Mouse (Mus musculus): Measurements from ENCODE around the gene Krtap5-3. TPM values are rescaled to one million over a fixed set of nuclear protein-coding genes. Genes with fewer than 3 reads are reported as not detected.

Krtap5-3 gene
- not detected for polyA plus RNA-seq (2014; fragmentation: Illumina TruSeq; extraction: RNeasy Lipid Tissue Mini Kit (QIAGEN cat#74804); ENCODE audit: low read depth, low replicate concordance)

DNA sequence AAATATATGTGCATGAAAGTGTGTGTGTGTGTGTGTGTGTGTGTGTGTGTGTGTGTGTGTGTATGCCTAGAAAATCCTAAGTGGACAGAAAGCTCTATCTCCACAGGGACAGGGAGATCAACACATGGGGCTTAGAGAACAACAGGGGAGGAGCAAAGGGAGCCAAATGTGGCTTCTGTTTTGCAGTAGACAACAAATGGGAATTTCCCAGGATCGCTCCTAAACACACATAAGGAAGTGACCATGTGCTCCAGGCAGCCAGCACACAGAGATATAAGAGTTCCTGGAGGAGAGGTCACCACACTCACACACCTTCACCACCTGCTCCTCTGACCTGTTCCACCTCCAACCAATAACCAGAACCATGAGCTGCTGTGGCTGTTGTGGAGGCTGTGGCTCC, at the start of gene Krtap5-3:
Gene Krtap5-3 (plus strand): TSS at position 301 of the 400 bp plus-strand sequence.

GRCm38 (mm10) chr7:142157013-142157412, 44.2 kb upstream of the Krtap5-3 start, which contains the start of gene Gm29735:
Gene Gm29735, minus strand, starts transcription at chr7:142157113.

DNA sequence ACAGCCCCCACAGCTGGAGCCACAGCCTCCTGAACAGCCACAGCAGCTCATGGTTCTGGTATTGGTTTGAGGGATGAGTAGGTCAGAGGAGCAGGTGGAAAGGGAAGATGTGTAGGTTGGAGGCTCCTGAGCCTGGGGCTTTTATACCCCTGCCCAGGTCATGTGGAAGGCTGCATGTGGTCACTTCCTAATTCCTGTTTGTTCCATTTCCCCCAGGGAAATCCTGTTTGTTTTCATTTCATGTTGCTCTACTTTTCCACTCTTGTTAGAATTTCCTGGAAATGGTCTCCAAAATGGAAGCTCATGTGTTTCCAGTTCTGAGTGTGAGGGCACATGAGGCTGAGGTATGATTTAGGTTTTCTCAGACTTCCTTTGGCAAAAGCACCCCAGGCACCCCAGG, 35.5 kb upstream of the Krtap5-3 start, which contains the start of gene Gm4553:
Gene Gm4553 (minus strand): TSS at position 101 of the 400 bp plus-strand sequence.

DNA sequence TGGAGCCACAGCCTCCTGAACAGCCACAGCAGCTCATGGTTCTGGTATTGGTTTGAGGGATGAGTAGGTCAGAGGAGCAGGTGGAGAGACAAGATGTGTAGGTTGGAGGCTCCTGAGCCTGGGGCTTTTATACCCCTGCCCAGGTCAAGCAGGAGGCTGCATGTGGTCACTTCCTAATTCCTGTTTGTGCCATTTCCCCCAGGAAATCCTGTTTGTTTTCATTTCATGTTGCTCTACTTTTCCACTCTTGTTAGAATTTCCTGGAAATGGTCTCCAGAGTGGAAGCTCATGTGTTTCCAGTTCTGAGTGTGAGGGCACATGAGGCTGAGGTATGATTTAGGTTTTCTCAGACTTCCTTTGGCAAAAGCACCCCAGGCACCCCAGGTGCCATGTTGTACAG, 25.3 kb upstream of the Krtap5-3 start, which contains the start of gene Krtap5-2:
Gene Krtap5-2 (minus strand): TSS at position 101 of the 400 bp plus-strand sequence.

GRCm38 (mm10) chr7:142190289-142190688, 10.9 kb upstream of the Krtap5-3 start, which contains the start of gene Gm10153:
Gene Gm10153, minus strand, starts transcription at chr7:142190389.

DNA sequence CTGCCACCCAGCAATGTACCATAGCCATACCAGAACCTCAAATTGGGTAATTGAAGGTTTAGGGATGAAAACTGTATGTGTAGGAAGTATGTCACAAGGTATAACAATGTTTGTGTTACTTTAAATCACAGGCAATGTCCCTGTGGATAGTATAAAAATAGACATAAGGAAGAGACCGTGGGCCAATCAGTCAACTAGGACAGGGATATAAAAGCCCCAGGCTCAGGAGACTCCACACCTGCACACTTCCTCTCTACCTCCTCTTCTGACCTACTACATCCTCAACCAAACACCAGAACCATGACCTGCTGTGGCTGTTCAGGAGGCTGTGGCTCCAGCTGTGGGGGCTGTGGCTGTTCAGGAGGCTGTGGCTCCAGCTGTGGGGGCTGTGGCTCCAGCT, 10.4 kb downstream of the Krtap5-3 start, which contains the start of gene Gm7579:
Gene Gm7579 (plus strand): TSS at position 301 of the 400 bp plus-strand sequence.

DNA sequence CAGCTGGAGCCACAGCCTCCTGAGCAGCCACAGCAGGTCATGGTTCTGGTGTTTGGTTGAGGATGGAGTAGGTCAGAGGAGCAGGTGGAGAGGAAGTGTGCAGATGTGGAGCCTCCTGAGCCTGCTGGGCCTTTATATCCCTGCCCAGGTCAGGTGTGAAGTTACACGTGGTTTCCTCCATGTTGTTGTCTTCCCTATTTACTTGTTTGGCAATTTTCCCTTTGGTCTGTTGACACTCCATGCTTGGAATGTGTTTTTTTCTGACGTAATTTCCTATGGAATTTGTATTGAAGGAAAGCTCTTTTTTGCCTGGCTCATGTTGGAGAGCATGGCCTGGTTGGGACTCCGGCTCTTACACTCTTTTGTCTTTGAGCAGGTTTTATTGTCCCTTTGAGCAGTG, 28.7 kb downstream of the Krtap5-3 start, which contains the start of gene Krtap5-5:
Gene Krtap5-5 (minus strand): TSS at position 101 of the 400 bp plus-strand sequence.

DNA sequence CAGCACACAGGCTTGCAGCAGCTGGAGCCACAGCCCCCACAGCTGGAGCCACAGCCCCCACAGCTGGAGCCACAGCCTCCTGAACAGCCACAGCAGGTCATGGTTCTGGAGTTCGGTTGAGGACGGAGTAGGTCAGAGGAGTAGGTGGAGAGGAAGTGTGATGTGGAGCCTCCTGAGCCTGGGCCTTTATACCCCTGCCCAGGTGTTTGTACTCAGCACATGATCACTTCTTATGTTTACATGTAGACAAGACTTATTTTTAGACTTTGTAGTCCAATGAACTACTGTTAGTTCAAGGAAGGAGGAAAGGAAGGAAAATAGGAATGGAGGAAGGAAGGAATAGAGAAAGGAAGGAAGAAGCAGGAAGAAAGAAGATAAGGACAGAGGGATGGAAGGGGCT, 39.8 kb downstream of the Krtap5-3 start, which contains the start of gene Gm40460:
Gene Gm40460 (minus strand): TSS at position 101 of the 400 bp plus-strand sequence.

Other genes starting within 250 kb of the Krtap5-3 start
- 47.0 TPM for gene Mob2, start 140.3 kb upstream of the Krtap5-3 start, polyA plus RNA-seq (2014; fragmentation: Illumina TruSeq; extraction: RNeasy Lipid Tissue Mini Kit (QIAGEN cat#74804); ENCODE audit: low read depth, low replicate concordance)
- gene Dusp8, start 105.5 kb upstream of the Krtap5-3 start, polyA plus RNA-seq (2014; fragmentation: Illumina TruSeq; extraction: RNeasy Lipid Tissue Mini Kit (QIAGEN cat#74804); ENCODE audit: low read depth, low replicate concordance) = 26.2 TPM
- not detected for gene Gm45618, start 80.6 kb upstream of the Krtap5-3 start, polyA plus RNA-seq (2014; fragmentation: Illumina TruSeq; extraction: RNeasy Lipid Tissue Mini Kit (QIAGEN cat#74804); ENCODE audit: low read depth, low replicate concordance)
- not detected for gene Gm39115, start 65.3 kb upstream of the Krtap5-3 start, polyA plus RNA-seq (2014; fragmentation: Illumina TruSeq; extraction: RNeasy Lipid Tissue Mini Kit (QIAGEN cat#74804); ENCODE audit: low read depth, low replicate concordance)
- not detected for gene Gm45337, start 56.8 kb upstream of the Krtap5-3 start, polyA plus RNA-seq (2014; fragmentation: Illumina TruSeq; extraction: RNeasy Lipid Tissue Mini Kit (QIAGEN cat#74804); ENCODE audit: low read depth, low replicate concordance)
- gene Gm29735, start 44.3 kb upstream of the Krtap5-3 start, polyA plus RNA-seq (2014; fragmentation: Illumina TruSeq; extraction: RNeasy Lipid Tissue Mini Kit (QIAGEN cat#74804); ENCODE audit: low read depth, low replicate concordance) = not detected
- gene Gm4553, start 35.6 kb upstream of the Krtap5-3 start, polyA plus RNA-seq (2014; fragmentation: Illumina TruSeq; extraction: RNeasy Lipid Tissue Mini Kit (QIAGEN cat#74804); ENCODE audit: low read depth, low replicate concordance) = not detected
- gene Krtap5-2, start 25.4 kb upstream of the Krtap5-3 start, polyA plus RNA-seq (2014; fragmentation: Illumina TruSeq; extraction: RNeasy Lipid Tissue Mini Kit (QIAGEN cat#74804); ENCODE audit: low read depth, low replicate concordance) = not detected
- not detected for gene Gm10153, start 11.0 kb upstream of the Krtap5-3 start, polyA plus RNA-seq (2014; fragmentation: Illumina TruSeq; extraction: RNeasy Lipid Tissue Mini Kit (QIAGEN cat#74804); ENCODE audit: low read depth, low replicate concordance)
- not detected for gene Gm7579, start 10.5 kb downstream of the Krtap5-3 start, polyA plus RNA-seq (2014; fragmentation: Illumina TruSeq; extraction: RNeasy Lipid Tissue Mini Kit (QIAGEN cat#74804); ENCODE audit: low read depth, low replicate concordance)
- not detected for gene Krtap5-5, start 28.6 kb downstream of the Krtap5-3 start, polyA plus RNA-seq (2014; fragmentation: Illumina TruSeq; extraction: RNeasy Lipid Tissue Mini Kit (QIAGEN cat#74804); ENCODE audit: low read depth, low replicate concordance)
- gene Gm40460, start 39.7 kb downstream of the Krtap5-3 start, polyA plus RNA-seq (2014; fragmentation: Illumina TruSeq; extraction: RNeasy Lipid Tissue Mini Kit (QIAGEN cat#74804); ENCODE audit: low read depth, low replicate concordance) = not detected
- gene Gm2431, start 57.0 kb downstream of the Krtap5-3 start, polyA plus RNA-seq (2014; fragmentation: Illumina TruSeq; extraction: RNeasy Lipid Tissue Mini Kit (QIAGEN cat#74804); ENCODE audit: low read depth, low replicate concordance) = not detected
- not detected for gene Gm4559, start 73.0 kb downstream of the Krtap5-3 start, polyA plus RNA-seq (2014; fragmentation: Illumina TruSeq; extraction: RNeasy Lipid Tissue Mini Kit (QIAGEN cat#74804); ENCODE audit: low read depth, low replicate concordance)
- not detected for gene Krtap5-1, start 95.8 kb downstream of the Krtap5-3 start, polyA plus RNA-seq (2014; fragmentation: Illumina TruSeq; extraction: RNeasy Lipid Tissue Mini Kit (QIAGEN cat#74804); ENCODE audit: low read depth, low replicate concordance)
- gene Krtap5-4, start 102.2 kb downstream of the Krtap5-3 start, polyA plus RNA-seq (2014; fragmentation: Illumina TruSeq; extraction: RNeasy Lipid Tissue Mini Kit (QIAGEN cat#74804); ENCODE audit: low read depth, low replicate concordance) = not detected
- 2.7 TPM for gene Ifitm10, start 172.4 kb downstream of the Krtap5-3 start, polyA plus RNA-seq (2014; fragmentation: Illumina TruSeq; extraction: RNeasy Lipid Tissue Mini Kit (QIAGEN cat#74804); ENCODE audit: low read depth, low replicate concordance)
- not detected for gene Gm49369, start 181.3 kb downstream of the Krtap5-3 start, polyA plus RNA-seq (2014; fragmentation: Illumina TruSeq; extraction: RNeasy Lipid Tissue Mini Kit (QIAGEN cat#74804); ENCODE audit: low read depth, low replicate concordance)
- 1,183 TPM for gene Ctsd, start 186.7 kb downstream of the Krtap5-3 start, polyA plus RNA-seq (2014; fragmentation: Illumina TruSeq; extraction: RNeasy Lipid Tissue Mini Kit (QIAGEN cat#74804); ENCODE audit: low read depth, low replicate concordance)
- not detected for gene Syt8, start 233.5 kb downstream of the Krtap5-3 start, polyA plus RNA-seq (2014; fragmentation: Illumina TruSeq; extraction: RNeasy Lipid Tissue Mini Kit (QIAGEN cat#74804); ENCODE audit: low read depth, low replicate concordance)
- gene Tnni2, start 240.4 kb downstream of the Krtap5-3 start, polyA plus RNA-seq (2014; fragmentation: Illumina TruSeq; extraction: RNeasy Lipid Tissue Mini Kit (QIAGEN cat#74804); ENCODE audit: low read depth, low replicate concordance) = 8.8 TPM